Mouse (Mus musculus): ENCODE results near the gene Gmpr. TPM values are rescaled to one million over a fixed set of nuclear protein-coding genes. Genes with fewer than 3 reads are reported as not detected.
A peak's percentile ranks its signal among the peaks of the same experiment; 100 is the strongest.

The Gmpr gene
- 35.2 and 50.5 TPM in 2 replicates for polyA plus RNA-seq (2015; fragmentation: Nextera tagmentation; extraction: Ambion mirVana)

DNA sequence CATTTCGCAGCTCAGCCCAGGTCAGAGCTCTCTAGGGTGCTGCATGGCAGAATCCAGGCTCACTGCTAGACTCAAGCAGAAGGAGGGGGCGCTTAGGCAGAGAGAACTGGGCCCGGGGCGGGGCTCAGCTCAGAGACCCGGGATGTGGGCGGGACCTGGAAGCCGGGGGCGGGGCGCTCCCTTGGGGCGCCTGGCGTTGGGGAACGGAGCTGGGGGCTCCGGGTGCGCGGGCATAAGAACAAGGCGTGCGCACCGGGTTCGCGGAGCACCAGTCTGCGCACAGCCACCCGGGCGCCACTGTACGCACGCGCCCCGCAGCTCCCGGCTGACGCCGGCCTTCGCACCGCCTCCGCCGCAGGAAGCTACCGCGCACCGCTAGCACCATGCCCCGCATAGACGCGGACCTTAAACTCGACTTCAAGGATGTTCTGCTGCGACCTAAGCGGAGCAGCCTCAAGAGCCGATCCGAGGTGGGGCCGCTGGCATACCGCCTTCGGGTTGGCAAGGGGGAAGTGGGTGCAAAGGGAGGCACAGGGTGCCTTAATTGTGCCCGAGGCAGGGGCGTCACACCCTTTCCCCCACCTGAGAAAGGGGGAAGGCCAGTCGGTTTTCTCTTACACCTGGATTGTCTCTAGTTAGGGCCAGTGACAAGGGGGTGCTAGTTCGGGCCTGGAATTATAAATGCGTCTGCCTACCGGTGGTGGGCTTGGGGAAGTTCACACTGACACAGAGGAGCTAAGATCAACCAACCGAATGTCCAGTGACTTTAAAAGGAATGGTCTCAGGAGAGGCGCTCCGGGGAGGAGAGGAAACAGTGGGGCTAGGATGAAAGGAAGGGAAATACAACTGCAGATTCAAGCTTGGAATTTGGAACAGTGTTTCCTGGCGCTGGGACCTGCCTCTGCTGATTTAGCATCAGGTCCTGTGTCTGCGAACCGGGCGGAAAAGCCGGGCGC is at the start of gene Gmpr:
TSS of gene Gmpr (plus strand) at position 171 of the 956 bp plus-strand sequence.
- Histone ChIP-seq H3K27me3 (replicated peaks) (no peaks in the 10 kb centered on the region), H3K27ac (peak within 1 kb of the TSS; percentile 85), H3K9ac (peak within 1 kb of the TSS; percentile 46), H3K36me3 (no peaks in the 10 kb centered on the region), H3K4me3 (replicated peaks) (peak within 1 kb of the TSS; percentile 63), H3K4me1 (peaks cover 17% of the 10 kb centered on the region), H3K9me3 (no peaks in the 10 kb centered on the region), H3K4me2 (peak within 1 kb of the TSS; percentile 96)
- peak; percentile 85 for ATAC-seq (ENCODE audit: insufficient read depth, low FRiP score, low read depth)
- 1% methylated on average over 61 of the region's 63 CpGs for WGBS

- H3K36me3 ChIP-seq: no peaks in the 10 kb centered on the region
- no peak for ATAC-seq (ENCODE audit: insufficient read depth, low FRiP score, low read depth)
- H3K9me3 ChIP-seq: no peaks in the 10 kb centered on the region
- H3K27me3 ChIP-seq (replicated peaks): no peaks in the 10 kb centered on the region
- H3K9ac ChIP-seq: no peak overlapping the region
- WGBS: 57% methylated on average over 7 of the region's 7 CpGs
- no peak overlapping the region for H3K4me2 ChIP-seq
- H3K4me3 ChIP-seq (replicated peaks): no peak overlapping the region
- peaks cover 15% of the 10 kb centered on the region for H3K4me1 ChIP-seq
- H3K27ac ChIP-seq: no peak overlapping the region
These were observed 49.8 kb upstream of the Gmpr start for GRCm38 (mm10) chr13:45457459-45457858.

- Histone ChIP-seq H3K36me3 (no peaks in the 10 kb centered on the region), H3K4me2 (no peak overlapping the region), H3K4me3 (replicated peaks) (no peak overlapping the region), H3K27me3 (replicated peaks) (no peaks in the 10 kb centered on the region), H3K27ac (no peak overlapping the region), H3K9me3 (no peaks in the 10 kb centered on the region), H3K9ac (no peak overlapping the region), H3K4me1 (peaks cover 10% of the 10 kb centered on the region)
- no peak for ATAC-seq (ENCODE audit: insufficient read depth, low FRiP score, low read depth)
- WGBS: 86% methylated on average over 3 of the region's 3 CpGs
These were observed 47.1 kb upstream of the Gmpr start for GRCm38 (mm10) chr13:45460177-45460576.

DNA sequence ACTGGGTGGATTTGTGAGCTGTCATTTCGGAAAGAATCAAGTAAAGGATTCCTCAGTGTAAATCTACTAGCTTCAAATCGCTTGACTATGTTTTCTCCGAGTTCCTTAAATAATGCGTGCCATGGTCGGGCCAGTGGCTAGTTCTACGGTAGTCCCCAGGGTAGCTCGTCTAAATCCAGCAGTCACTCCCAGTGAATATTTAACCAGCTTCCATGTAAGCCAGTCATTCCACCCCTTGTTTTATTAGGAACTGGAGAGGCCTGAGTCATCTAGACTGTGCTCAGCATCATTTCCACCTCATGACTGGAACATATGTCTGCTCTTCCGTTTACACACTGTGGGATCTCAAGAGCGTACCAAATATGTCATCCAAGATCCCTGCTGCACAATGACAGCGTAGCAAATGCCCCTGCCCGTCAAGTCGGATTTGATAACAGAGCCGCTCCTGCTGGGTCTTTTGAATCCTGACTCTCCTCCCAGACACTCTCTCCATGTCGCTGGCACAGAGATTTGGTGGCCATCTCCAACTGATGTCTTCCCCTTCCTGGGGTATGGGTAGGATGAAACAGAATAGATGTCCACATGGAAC is 45.8 kb upstream of the Gmpr start:
- no peak for ATAC-seq (ENCODE audit: insufficient read depth, low FRiP score, low read depth)
- Histone ChIP-seq H3K9me3 (no peaks in the 10 kb centered on the region), H3K4me3 (replicated peaks) (no peak overlapping the region), H3K9ac (no peak overlapping the region), H3K27me3 (replicated peaks) (no peaks in the 10 kb centered on the region), H3K4me2 (no peak overlapping the region), H3K36me3 (no peaks in the 10 kb centered on the region), H3K27ac (no peak overlapping the region), H3K4me1 (no peaks in the 10 kb centered on the region)
- 79% methylated on average over 14 of the region's 14 CpGs for WGBS

GRCm38 (mm10) chr13:45465616-45466015 is 41.6 kb upstream of the Gmpr start:
- H3K27me3 ChIP-seq (replicated peaks): no peaks in the 10 kb centered on the region
- no peak overlapping the region for H3K4me3 ChIP-seq (replicated peaks)
- peaks cover 11% of the 10 kb centered on the region for H3K4me1 ChIP-seq
- no peaks in the 10 kb centered on the region for H3K9me3 ChIP-seq
- WGBS: 78% methylated on average over 10 of the region's 10 CpGs
- no peak for ATAC-seq (ENCODE audit: insufficient read depth, low FRiP score, low read depth)
- no peak overlapping the region for H3K4me2 ChIP-seq
- no peak overlapping the region for H3K27ac ChIP-seq
- no peaks in the 10 kb centered on the region for H3K36me3 ChIP-seq
- H3K9ac ChIP-seq: no peak overlapping the region

DNA sequence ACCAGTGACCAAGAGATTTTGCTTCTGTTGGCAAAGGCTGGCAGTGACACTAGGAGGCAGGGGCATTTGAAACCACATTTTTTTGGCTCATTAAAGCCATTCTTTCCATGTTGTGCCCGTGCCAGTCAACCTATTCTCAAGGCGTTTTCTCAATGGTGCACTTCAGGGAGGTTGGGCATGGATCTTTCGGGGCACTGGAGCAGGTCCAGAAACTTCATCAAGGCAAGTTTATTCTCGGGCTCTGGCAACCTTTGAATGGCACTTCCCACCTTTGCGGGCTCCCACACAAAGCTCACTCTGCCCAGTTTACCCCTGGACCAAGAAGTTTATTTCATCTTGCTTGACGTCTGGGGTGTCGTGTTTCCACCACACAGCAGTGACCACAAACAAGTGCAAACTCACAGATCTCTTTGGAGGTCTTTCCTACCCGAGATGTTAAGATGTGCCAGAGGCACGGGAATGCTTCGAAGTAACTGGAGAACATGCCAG is 41.2 kb upstream of the Gmpr start:
- no peak for ATAC-seq (ENCODE audit: insufficient read depth, low FRiP score, low read depth)
- Histone ChIP-seq H3K4me1 (peaks cover 11% of the 10 kb centered on the region), H3K4me2 (no peak overlapping the region), H3K36me3 (no peaks in the 10 kb centered on the region), H3K4me3 (replicated peaks) (no peak overlapping the region), H3K9me3 (no peaks in the 10 kb centered on the region), H3K9ac (no peak overlapping the region), H3K27ac (no peak overlapping the region), H3K27me3 (replicated peaks) (no peaks in the 10 kb centered on the region)
- WGBS: 60% methylated on average over 10 of the region's 10 CpGs

GRCm38 (mm10) chr13:45468751-45469150 is 38.5 kb upstream of the Gmpr start:
- H3K27ac ChIP-seq: no peak overlapping the region
- peaks cover 11% of the 10 kb centered on the region for H3K4me1 ChIP-seq
- no peaks in the 10 kb centered on the region for H3K27me3 ChIP-seq (replicated peaks)
- ATAC-seq (ENCODE audit: insufficient read depth, low FRiP score, low read depth): no peak
- H3K9ac ChIP-seq: no peak overlapping the region
- no peaks in the 10 kb centered on the region for H3K36me3 ChIP-seq
- H3K4me3 ChIP-seq (replicated peaks): no peak overlapping the region
- no peaks in the 10 kb centered on the region for H3K9me3 ChIP-seq
- no peak overlapping the region for H3K4me2 ChIP-seq
- WGBS: 68% methylated on average over 5 of the region's 5 CpGs

DNA sequence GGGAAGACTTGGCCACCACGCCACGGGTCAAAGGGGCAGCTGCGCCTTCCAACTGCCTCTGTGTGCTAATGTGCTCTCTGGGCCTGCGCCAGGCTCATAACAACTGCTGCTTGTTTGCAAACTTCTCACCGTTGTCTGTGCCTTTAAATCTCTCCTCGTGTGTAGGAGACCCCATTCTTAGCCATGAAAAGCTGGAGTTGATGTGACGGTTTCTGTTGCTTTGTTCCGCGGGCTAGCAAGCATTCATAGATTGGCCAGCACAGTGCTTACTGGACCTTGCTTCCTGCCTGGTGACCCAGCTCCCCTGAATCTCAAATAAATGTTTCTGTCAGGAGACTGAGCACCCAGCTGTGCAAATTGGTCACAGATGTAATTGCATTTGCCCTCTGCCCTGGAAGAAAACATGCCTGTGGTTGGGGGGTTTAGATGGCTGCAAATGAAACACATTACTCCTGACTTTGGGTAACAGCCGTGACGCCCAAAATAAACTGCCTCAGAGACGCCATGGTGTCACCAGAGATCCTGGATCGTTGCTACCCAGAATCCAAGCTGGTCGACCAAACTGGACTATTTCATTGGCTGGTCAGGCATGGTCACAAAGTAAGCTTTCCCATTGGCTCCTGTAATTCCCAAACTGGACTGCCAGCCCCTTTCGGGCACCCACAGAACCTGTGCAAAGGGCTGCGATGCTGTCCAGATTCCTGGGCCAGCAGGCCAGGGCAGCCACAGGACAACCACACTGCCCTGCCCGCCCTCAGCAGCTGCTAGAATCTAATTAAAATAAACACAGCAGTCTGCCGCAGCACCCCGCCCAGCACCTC is 37.6 kb upstream of the Gmpr start:
- H3K9me3 ChIP-seq: no peaks in the 10 kb centered on the region
- no peaks in the 10 kb centered on the region for H3K36me3 ChIP-seq
- peak overlapping the region; percentile 10; the same call in 1 of the 2 replicates for H3K4me2 ChIP-seq
- 29% methylated on average over 19 of the region's 19 CpGs for WGBS
- H3K9ac ChIP-seq: no peak overlapping the region
- H3K27me3 ChIP-seq (replicated peaks): no peaks in the 10 kb centered on the region
- 0 out of 2 replicates have a peak overlapping the region, but pooled peaks have one; percentile 40 for H3K27ac ChIP-seq
- no peak overlapping the region for H3K4me3 ChIP-seq (replicated peaks)
- peaks cover 11% of the 10 kb centered on the region for H3K4me1 ChIP-seq
- no peak for ATAC-seq (ENCODE audit: insufficient read depth, low FRiP score, low read depth)

GRCm38 (mm10) chr13:45473311-45473710 is 33.9 kb upstream of the Gmpr start:
- H3K4me3 ChIP-seq (replicated peaks): no peak overlapping the region
- H3K36me3 ChIP-seq: no peaks in the 10 kb centered on the region
- no peak overlapping the region for H3K9ac ChIP-seq
- no peaks in the 10 kb centered on the region for H3K9me3 ChIP-seq
- 73% methylated on average over 10 of the region's 10 CpGs for WGBS
- H3K27me3 ChIP-seq (replicated peaks): no peaks in the 10 kb centered on the region
- peaks cover 11% of the 10 kb centered on the region for H3K4me1 ChIP-seq
- ATAC-seq (ENCODE audit: insufficient read depth, low FRiP score, low read depth): no peak
- no peak overlapping the region for H3K4me2 ChIP-seq
- H3K27ac ChIP-seq: no peak overlapping the region

DNA sequence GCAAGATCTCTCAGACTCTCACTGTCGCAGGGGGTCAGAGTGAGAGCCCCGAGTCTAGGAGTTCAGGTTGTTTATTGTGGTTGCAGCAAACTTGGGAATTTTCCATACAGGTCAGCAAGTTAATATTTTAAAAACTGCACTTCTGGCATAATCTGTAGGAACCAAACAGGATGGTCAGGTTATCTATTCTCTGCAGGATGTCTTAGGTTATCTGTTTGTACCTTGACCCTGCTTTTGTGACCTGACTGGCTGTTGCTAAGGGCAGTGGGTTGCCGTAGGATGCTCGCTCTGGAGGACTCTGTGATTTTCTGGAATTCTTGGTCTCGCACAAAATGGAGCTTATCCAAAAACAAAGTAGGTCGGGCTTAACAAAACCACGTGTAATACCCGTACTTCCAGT is 31.9 kb upstream of the Gmpr start:
- Histone ChIP-seq H3K4me1 (0 out of 2 replicates have a peak, but pooled peaks cover under 1% of the 10 kb centered on the region), H3K9ac (no peak overlapping the region), H3K27ac (no peak overlapping the region), H3K36me3 (no peaks in the 10 kb centered on the region), H3K27me3 (replicated peaks) (no peaks in the 10 kb centered on the region), H3K4me3 (replicated peaks) (no peak overlapping the region), H3K4me2 (no peak overlapping the region), H3K9me3 (no peaks in the 10 kb centered on the region)
- WGBS: 78% methylated on average over 8 of the region's 8 CpGs
- ATAC-seq (ENCODE audit: insufficient read depth, low FRiP score, low read depth): no peak

GRCm38 (mm10) chr13:45477183-45477582 is 30.1 kb upstream of the Gmpr start:
- no peak overlapping the region for H3K4me2 ChIP-seq
- H3K36me3 ChIP-seq: no peaks in the 10 kb centered on the region
- H3K27ac ChIP-seq: no peak overlapping the region
- H3K27me3 ChIP-seq (replicated peaks): no peaks in the 10 kb centered on the region
- no peaks in the 10 kb centered on the region for H3K4me1 ChIP-seq
- 32% methylated on average over 3 of the region's 3 CpGs for WGBS
- H3K4me3 ChIP-seq (replicated peaks): no peak overlapping the region
- ATAC-seq (ENCODE audit: insufficient read depth, low FRiP score, low read depth): no peak
- H3K9ac ChIP-seq: no peak overlapping the region
- H3K9me3 ChIP-seq: no peaks in the 10 kb centered on the region

Data from stomach, embryonic 15.5 days (tissue).